Mouse (Mus musculus) spleen, adult 12 weeks (tissue): Measurements from ENCODE around the gene Gpr158.
"Not testable (repeated sequence)": the region's sequence is repeated elsewhere in the genome, so short reads cannot be mapped to it uniquely, and the experiment has no call there.

Experiments
- DNase-seq: peaks from one replicate; pipeline ENCODE4 v3.0.0; 2022; ENCODE audit warnings: low spot score

Gpr158 gene

DNA sequence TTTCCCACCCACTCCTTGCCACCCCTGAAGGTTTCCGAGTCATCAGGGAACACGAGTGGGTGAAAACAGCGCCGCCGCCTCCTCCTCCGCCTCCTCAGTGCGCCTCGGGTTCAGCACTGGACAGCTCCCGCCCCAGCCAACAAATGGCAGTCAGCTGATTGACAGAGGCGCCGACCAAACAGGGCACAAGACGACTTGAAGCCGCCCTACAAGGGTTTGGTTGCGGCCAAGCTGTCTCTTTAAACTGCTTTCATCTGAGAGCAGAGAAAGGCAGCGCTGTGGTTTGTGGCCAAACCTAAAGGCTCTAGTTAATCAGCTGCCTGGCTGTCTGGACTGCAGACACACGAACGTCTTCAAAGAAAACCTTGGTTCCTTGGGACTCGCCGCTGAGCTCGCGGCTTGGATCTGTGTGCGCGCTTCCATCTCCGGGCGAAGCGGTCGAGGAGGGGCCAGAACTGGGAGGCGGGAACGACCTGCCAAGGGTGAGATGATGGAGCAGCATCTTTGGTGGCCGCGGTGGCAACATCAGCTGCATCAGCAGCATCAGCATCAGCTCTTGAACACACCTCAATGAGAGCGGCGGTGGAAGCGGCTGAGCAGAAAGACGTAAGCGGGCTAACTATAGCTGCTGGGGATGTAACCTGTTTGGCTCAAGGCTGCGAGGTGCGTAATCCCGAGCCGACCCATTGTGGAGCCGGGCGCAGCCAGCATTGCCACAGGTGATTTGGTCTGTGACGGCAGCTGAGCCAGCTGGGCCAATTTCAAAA lies at the start of gene Gpr158:
Gene Gpr158, plus strand, starts transcription at position 198 of the 767 bp plus-strand sequence.
- DNase-seq, result no peak

DNA sequence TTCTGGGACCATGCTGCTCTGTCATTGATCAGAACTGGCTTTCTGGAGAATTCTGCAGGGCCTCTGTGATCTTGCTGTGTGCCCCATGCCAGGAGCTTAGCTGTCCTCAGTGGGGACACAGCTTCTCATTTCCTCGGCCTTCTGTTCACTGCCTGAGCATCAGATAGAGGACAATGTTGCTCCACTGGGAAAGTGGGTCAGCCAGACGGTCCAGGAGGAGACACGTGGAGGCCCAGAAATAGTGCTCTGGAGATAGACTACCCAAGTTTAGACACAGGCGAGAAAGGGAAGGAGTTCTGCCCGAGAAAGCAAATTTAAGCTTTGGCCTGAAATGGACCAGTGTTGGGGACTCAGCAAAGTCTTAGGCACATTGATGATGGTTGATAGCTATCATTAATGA lies 23.5 kb upstream of the Gpr158 start:
- DNase-seq, result no peak

DNA sequence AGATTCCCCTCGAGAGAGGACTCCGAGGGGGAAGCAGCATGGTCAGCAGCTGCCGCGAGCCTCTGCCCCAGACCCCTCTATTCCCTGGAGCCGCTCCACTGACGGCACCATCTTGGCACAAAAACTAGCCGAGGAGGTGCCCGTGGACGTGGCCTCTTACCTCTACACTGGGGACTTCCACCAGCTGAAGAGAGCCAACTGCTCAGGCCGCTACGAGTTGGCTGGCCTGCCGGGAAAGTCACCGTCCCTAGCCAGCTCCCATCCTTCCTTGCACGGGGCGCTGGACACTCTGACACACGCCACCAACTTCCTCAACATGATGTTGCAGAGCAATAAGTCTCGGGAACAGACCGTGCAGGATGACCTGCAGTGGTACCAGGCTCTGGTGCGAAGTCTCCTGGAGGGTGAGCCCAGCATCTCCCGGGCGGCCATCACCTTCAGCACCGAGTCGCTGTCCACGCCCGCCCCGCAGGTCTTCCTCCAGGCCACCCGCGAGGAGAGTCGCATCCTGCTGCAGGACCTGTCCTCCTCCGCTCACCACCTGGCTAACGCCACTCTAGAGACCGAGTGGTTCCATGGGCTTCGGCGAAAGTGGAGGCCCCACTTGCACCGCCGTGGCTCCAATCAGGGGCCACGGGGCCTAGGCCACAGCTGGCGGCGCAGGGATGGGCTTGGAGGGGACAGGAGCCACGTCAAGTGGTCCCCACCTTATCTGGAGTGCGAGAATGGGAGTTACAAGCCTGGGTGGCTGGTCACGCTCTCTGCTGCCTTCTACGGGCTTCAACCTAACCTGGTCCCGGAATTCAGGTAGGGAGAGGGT lies 1.2 kb downstream of the Gpr158 start:
- no peak for DNase-seq

DNA sequence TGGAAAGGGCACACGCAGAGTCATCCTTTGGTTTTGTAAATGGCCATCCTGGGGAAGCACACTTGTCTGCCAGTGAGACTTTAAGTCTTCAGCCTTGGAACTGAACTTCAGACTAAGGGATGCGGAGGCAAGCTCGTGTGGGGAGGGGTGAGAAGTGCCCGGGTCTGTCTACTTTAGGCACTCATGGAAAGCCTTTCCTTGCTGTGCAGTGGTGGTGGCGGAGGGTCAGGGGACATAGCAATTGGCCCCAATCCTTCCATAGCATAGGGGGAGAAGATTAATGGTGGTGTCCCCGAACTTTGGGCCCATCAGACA lies 1.8 kb downstream of the Gpr158 start:
- DNase-seq, result no peak

DNA sequence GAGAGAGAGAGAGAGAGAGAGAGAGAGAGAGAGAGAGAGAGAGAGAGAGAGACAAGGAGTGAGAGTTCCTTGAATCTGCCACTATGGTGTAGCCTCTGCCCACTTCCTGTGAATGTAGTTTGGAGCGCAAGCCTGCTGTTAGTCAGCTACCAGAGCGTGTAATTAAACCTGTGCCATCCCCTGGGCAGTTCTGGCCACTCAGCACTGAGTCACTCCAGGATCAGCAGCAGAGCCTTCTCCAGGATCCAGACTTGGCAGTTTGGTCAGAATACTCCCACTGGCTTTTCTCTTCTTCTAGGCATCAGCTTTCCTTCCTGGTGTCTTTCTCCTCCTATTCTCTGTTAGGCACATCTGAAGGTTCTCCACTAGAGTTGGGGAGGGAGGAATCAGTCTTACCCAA lies 2.2 kb downstream of the Gpr158 start:
- DNase-seq, result no peak

DNA sequence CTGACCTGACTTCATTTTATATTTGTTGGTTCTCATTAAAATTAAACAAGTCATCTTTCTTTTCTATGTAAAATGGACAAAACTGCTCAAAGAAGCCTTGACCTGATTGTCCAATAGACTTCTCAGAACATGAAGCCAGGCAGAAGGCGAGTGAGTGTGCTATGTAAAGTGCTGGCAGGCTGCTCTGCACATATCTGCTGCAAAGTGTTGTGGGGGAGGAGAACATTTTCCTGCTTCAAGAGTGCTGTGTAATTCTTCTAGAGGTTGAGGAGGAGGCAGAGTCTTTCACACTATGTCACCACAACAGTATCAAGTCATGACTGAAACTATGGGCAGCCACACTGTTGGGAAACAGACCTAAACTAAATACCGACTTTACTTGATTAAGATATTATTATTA lies 12.2 kb downstream of the Gpr158 start:
- DNase-seq, result no peak

DNA sequence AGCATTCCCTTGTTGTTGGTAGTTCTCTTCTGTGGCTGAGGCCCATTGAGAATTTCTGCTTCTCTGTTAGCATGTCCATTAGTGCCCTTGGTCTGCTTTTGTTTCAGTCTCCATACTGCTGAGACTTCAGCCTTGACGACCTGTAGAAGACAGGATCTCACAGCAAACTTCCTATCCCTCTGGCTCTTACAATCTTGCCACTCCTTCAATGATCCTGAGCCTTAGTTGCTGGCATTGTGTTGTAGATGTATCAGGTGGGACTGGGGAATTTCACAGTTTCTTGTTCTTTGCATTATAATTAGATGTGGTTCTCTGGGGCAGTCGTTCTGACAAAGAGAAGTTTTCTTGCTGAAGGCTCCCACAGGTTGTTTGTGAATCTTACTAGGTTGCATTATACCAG lies 25.4 kb downstream of the Gpr158 start:
- DNase-seq, result no peak

DNA sequence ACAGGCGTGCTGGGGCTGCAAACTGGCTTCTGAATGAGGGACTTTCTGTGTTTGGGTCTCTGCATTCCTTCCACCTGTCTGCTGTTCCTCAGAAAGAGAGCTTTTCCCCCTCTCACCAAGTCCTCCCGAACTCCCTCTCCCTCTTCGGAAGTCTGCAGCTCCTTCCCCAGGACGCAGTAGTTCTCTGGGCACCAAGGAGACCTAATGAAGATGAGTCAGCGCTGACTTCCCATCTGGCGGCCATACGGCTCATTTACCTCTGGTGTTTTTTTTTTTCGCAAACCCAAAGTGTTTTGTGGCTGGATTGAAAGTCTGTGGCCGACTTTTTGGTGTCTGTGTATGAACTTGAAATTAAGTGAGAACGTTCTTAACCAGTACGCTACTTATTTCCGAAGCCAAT lies 30.0 kb downstream of the Gpr158 start:
- no peak for DNase-seq

DNA sequence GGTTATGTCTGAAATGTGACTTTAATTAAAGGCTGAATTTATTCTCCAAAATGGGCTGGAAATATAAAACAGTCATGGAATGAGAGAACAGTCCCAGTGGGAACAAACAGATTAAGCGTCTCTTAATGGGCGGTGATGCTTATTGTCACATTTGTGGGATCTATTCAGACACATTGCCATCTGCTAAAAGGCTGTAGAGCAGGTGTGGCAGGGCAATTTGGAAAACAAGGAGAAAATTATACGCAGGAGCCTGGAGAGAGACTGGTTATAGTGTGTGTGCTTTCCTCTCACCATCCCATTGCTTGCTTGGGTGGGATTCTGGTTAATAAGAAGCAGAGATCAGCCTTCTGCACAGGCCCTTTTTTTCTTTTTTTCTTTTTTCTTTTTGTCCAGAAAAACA lies 32.3 kb downstream of the Gpr158 start:
- DNase-seq, result no peak

DNA sequence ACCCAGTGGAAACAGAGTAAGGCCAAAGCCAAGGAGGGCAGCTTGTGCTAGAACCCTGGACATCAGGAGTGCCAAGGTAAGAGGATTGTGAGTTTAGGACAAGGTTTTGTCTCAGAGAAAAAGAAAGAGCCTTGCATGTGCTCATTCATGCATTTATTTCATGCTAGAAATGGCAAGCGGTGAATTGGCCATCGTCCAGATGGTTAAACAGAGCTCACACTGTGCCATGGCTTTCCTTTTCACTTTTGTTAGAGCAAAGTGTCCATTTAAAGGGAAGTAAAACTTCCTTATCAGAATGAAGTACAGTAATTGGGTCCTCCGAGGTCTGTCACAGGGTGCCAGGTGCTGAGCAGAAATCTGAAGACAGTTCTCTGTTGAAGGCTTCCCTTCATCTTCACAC lies 38.3 kb downstream of the Gpr158 start:
- DNase-seq, result no peak

DNA sequence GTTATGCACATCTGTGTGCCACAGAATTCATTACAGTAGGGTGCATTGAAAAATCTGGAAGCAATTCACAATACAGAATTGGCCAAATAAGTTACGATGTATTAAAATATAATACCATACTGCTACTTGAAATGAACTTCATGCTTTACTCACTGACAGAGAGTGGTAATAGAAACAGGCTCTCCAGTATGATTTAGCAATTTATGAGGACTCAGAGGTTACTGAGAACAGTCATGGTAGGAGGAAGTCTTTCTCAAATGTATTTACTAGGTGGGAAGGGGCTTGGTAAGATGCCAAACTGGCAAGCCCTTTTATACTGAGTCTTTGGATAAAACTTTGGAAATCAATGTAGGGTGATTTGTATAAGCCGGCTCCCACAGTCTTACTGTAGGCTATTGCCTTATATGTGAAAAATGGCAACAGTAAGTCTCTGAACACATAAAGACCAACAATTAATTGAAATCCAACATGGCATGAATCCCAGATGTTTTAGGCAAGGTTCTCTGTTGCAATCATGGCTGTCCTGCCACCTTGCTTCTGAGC lies 40.2 kb downstream of the Gpr158 start:
- DNase-seq, result no peak

DNA sequence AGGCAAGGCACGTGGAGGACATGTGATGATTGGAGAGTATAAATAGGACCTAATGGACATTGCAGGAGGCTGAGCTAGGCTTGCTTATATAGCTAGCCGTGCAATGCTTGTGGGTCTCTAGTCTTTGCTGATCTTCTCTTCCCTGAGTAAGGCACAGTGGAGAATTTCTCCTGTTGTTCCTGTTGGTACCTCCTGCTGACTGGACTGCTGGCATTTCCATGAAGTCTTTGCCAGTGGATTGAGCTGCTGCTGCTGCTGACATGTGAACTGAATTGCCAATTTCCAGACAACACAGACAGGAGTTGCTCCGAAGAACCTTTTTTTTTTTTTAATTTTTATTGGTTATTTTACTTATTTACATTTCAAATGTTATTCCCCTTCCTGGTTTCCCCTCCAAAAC lies 41.5 kb downstream of the Gpr158 start:
- no peak for DNase-seq

DNA sequence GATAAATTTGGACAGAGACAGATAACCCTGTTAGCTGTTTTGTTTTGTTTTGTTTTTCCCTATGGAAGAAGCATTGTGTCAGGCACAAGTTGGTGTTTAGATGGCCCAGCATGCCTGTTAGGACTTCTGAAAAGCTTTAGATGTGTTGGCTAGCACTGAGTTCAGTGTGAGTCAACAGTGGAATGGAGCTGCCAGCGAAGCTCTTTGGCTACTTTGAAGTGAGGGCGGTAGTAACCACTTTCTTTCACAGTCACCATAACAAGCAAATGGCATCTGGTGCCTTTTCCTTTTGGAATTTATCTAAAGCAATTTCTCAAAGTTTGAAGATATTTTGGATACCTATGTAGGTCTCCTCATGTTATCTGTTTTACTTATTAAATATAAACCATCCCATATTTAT lies 62.9 kb downstream of the Gpr158 start:
- no peak for DNase-seq

DNA sequence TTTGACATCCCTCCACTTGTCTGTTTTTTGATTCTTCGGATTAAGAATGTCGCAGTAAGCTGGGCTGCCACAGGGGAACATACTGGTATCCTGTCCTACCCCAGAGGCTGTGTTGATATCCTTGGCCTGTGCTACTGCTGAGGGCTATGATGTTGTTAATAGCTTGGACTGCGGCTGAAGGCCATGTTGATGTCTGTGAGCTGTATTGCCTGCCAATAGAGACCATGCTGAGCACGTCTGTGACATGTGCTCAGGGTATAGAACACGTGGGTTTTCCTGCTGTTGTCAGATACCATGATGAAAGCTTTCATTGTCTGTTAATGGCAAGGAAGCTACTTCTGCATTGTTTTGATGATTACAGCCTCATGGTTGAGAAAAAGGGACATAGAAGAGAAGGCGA lies 63.8 kb downstream of the Gpr158 start:
- DNase-seq, result no peak

DNA sequence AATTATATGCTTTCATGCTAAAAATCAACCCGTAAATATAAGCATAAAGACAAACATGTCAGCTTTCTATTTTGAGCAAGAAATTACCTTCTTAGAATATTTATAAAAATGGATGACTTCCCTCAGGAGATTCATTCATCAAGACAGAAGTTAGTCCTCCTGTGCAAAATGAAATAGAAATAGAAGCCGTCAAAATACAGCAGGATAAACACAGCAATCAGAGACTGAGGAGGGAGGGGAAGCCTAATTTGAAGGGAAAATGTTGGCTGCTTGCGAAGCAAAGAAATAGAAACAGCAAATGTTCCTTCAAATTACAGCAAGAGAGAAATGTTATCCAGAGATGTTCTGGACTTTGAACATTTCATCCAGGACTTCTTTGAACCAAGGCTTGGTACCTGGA lies 72.3 kb downstream of the Gpr158 start:
- no peak for DNase-seq

DNA sequence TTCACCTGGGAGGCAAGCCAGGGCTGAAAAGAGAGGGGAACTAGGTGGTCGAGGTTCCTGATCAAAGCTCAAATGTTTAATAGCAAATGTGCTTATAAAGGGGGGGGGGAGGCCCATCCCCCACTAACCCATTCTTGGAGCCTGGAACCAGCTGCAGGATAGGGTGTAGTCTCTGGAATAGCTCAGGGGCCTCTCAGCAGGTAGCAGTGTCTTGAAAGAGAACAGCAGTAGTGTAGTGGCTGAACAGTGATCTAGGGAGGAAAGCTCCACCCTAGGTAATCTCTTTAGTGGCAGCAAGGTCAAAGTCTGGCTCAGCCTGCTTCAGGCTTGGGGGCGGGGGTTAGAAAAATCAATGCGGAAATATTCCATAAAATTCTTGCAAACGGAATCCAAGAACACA lies 93.3 kb downstream of the Gpr158 start:
- not testable (repeated sequence) for DNase-seq

DNA sequence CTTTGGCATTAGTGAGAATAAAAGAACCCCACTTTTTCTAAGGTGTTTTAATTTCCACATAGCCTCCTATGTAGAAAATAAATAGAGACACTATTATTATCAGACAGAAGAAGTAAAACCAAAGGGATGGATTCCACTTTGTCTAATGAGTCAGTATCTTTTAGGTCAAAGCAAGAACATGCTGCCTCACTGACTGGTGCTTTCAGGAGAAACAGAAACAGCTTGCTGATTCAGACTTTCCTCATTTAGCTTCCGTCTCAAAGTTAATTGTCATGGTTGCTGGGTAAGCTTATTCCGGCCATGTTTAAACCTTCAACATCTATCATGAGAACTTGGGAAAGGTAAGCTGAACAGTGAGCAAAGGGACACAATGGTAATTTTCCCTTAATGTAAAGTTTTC lies 107.6 kb downstream of the Gpr158 start:
- no peak for DNase-seq

DNA sequence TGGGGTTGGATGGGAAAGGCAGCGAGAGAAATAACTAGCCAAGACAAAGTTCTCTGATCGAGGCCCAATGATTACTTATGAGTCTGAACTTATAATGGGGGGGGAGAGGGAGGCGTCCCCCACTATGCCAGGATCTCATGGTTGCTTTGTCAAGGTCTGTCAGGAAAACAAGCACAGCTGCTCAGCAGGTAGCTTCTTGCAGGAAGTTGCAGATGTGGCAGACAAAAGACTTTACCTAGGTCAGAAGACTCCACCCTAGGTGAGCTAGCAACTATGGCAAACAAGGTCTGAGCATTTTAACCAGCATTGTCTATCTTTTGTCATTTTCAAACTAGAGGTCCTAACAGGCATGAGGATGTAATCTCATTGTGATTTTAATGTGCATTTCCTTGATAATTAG lies 129.5 kb downstream of the Gpr158 start:
- no peak for DNase-seq

DNA sequence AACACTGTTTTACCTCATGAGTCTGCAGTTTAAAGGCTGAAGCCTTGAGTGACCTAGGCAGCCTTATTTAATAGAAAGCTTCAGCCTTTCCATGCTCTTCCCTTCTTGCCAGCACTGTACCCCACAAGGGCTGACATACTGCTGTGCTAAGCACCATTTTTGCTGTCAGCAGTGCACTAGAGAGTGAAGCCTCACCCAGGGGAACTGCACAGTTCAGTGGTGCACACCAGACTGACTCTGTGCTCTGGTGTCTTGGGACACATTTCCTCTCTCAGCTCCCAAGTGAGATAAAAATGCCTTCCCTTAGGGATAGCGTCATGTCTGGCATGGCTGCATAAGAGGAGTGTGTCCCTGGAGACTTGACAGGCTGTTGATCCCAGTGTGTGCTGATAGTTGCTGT lies 130.6 kb downstream of the Gpr158 start:
- DNase-seq, result no peak

DNA sequence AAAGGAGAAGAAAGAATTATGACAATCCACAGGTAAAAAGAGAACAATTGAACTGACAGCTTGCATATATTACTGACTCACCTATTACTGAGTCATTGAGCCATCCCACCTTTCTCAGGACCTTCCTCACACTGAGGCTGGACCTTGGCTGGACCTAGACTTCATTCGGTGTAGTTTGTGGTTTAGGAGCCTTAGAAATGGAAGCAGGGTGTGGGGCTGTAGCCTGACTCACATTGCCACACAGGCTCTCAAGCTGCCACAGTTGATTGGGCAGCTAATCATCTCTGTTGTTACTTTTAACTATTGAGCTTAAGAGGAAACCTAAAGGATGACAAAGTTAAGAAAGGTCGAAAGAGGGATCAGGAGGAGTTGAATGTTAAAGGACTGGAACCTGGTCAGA lies 132.1 kb downstream of the Gpr158 start:
- DNase-seq, result no peak

DNA sequence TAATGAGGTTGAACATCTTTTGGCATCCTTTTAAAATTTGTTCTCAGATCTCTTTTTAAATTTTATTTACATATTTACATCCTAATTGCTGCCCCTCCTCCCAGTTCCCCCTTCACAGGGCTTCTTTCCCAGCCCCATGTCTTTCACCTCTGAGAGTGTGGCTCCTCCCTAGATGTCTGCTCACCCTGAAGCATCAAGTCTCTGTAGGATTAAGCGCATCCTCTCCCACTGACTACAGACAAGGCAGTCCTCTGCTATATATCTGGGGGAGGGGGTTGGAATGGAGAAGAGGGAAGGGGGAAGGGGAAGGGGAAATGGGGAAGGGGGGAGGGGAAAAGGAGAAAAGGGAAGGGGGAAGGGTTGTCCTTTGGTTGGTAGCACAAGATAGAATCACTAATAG lies 140.1 kb downstream of the Gpr158 start:
- no peak for DNase-seq

DNA sequence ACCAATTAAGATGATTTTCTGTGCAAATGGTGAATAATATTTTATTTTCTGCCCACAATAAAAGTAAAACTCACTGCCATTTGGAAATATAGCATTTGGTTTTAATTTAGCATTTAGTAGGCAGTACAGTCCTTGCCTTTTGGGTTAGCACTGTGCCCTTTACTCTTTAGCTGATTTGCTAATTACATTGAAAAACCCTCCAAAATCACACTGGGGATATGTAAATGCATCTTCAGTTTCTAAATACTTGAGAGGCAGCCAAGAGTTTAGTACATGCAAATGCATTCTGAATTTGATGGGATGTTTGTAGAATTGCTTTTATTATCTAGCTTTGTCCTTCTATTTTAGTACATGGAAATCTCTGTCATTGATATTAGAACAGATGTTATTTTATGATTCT lies 163.4 kb downstream of the Gpr158 start:
- DNase-seq, result no peak

DNA sequence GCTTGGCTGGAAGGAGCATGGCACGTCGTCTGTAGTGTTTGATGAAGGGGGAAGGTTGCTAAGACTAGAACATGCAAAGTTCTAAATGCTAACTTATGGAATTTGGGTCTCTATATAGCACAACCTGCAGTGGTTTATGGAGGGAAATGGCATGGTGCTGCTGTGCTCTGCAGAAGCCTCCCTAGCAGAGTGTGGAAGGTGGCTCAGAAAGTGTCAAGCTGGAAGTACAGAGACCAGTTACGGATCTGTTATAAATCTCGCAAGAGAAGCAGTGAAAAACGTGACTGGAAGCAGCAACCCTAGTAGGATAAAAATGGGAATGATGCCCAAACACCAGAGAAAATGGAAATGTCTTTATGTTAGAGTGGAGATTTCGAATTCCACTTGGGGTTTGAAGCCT lies 251.8 kb downstream of the Gpr158 start:
- no peak for DNase-seq

DNA sequence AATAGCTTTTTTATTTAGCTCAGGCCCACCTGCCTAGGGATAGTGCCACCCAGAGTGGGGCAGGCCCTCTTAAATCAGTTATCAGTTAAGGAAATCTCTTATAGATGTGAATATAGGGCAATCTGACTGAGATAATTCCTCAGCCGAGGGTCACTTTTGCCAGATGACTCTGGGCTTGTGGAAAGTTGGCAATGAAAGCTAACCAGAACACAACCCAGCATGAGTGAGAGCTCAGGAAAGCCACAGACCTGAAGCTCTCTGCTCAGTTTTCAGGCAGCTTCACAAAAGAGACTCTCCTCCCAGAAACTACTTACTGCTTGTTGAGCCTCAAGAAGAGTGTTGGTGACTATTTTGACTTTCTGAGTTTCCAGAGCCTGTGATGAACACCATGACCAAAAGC lies 264.8 kb downstream of the Gpr158 start:
- DNase-seq, result no peak
